Mouse (Mus musculus) intestine, embryonic 16.5 days (tissue): ENCODE results near the gene Tango6. TPM values are rescaled to one million over a fixed set of nuclear protein-coding genes. Genes with fewer than 3 reads are reported as not detected.

ENCODE experiments used
- ATAC-seq: fragments of 200-750 bp; cut with Nextera tagmentation; 2 replicates; pipeline ENCODE4 v1.8.0; 2017; ENCODE audit warnings: moderate TSS enrichment, moderate library complexity
- H3K27ac ChIP-seq: fragments of 300-500 bp; sonication (generic); 2 replicates; pipeline ENCODE4 v1.5.1; 2014; ENCODE audit warnings: mild to moderate bottlenecking, low read length
- H3K27me3 ChIP-seq: fragments of 300-500 bp; sonication (generic); replicated peaks from 2 replicates; pipeline ENCODE4 v1.6.1; 2014; ENCODE audit warnings: low read length, control low read depth, mixed read lengths; ENCODE audit not compliant: control insufficient read depth, insufficient read depth
- H3K36me3 ChIP-seq: fragments of 300-500 bp; sonication (generic); 2 replicates; pipeline ENCODE4 v1.6.1; 2014; ENCODE audit warnings: low read length, control low read depth; ENCODE audit not compliant: control insufficient read depth, insufficient read depth
- H3K4me1 ChIP-seq: fragments of 300-500 bp; sonication (generic); 2 replicates; pipeline ENCODE4 v1.6.1; 2014; ENCODE audit warnings: low read length, control low read depth, mixed read lengths; ENCODE audit not compliant: control insufficient read depth, insufficient read depth
- H3K4me2 ChIP-seq: fragments of 300-500 bp; sonication (generic); 2 replicates; pipeline ENCODE4 v1.6.1; 2014; ENCODE audit warnings: low read depth, low read length, control low read depth
- H3K4me3 ChIP-seq: fragments of 300-500 bp; sonication (generic); 2 replicates; pipeline ENCODE4 v1.5.1; 2014; ENCODE audit warnings: mild to moderate bottlenecking, low read length
- H3K9ac ChIP-seq: fragments of 300-500 bp; sonication (generic); 2 replicates; pipeline ENCODE4 v1.6.1; 2014; ENCODE audit warnings: low read depth, low read length
- H3K9me3 ChIP-seq: fragments of 300-500 bp; sonication (generic); 2 replicates; pipeline ENCODE4 v1.6.1; 2016; ENCODE audit warnings: low read length, control low read depth; ENCODE audit not compliant: control insufficient read depth
- WGBS: fragments of 180-500 bp; shearing (Covaris S2); extraction: QIAGEN DNeasy Blood & Tissue Kit; methylation state at CpG from one replicate; pipeline ENCODE4 v1.1.7; 2014; 5-methylcytosine and 5-hydroxymethylcytosine counted together
- polyA plus RNA-seq: library from polyadenylated mRNA; unstranded; fragments of >200 nt; fragmentation: Nextera tagmentation; extraction: Ambion mirVana; gene quantifications from 2 replicates; pipeline ENCODE4 v1.2.1, GENCODE M21; 2015

Gene Tango6
- polyA plus RNA-seq, 1 experiment from 2014 or later, result 7.4 TPM

DNA sequence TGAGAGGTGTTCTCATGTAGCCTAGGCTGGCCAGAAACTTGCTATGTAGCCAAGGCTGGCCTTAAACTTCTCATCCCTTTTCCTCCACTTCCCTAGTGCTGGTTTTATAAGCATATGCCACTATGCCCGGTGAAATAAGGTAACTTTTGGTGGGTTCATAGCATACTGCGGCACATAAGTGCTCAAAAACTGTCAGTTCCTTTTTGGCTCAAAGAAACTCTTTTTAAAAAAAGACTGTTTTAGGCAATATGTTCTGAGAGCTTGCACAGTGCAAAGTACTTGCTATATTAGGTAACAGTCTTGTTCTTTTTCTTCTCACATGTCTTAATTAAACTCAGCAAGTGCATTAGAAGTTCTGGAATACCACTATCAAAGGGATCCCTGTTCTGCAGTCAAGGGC lies 27.1 kb downstream of the Tango6 start:
- H3K36me3 ChIP-seq, result no peaks in the 10 kb centered on the region
- no peaks in the 10 kb centered on the region for H3K9me3 ChIP-seq
- no peak overlapping the region for H3K4me2 ChIP-seq
- no peaks in the 10 kb centered on the region for H3K4me1 ChIP-seq
- no peak for ATAC-seq
- H3K27ac ChIP-seq, result no peak overlapping the region
- no peak overlapping the region for H3K4me3 ChIP-seq
- H3K9ac ChIP-seq, result no peak overlapping the region
- H3K27me3 ChIP-seq, result no peaks in the 10 kb centered on the region
- WGBS, result 92% methylated on average over 2 of the region's 2 CpGs

DNA sequence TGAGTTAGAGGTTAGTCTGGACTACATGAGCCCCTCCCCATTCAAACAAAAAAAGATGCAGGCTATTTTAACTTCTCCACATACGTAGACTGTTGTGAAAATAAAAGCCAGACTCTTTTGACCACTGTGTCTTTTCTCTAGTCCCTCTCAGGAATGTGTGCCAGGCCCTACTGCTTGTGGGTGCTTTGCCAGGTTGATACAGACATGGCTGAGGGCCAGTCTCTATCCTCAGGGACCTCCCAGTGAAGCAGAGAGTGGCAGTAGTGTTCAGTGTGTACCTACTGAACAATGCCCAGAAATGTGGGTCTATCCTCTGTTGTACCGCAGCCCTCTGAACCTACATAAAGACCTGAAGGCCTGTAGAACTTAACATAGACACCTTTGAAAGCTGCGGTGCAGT lies 29.6 kb downstream of the Tango6 start:
- H3K9ac ChIP-seq, result no peak overlapping the region
- no peaks in the 10 kb centered on the region for H3K36me3 ChIP-seq
- H3K4me2 ChIP-seq, result no peak overlapping the region
- H3K27ac ChIP-seq, result no peak overlapping the region
- no peak for ATAC-seq
- no peaks in the 10 kb centered on the region for H3K27me3 ChIP-seq
- 85% methylated on average over 3 of the region's 3 CpGs for WGBS
- no peaks in the 10 kb centered on the region for H3K9me3 ChIP-seq
- no peaks in the 10 kb centered on the region for H3K4me1 ChIP-seq
- no peak overlapping the region for H3K4me3 ChIP-seq

DNA sequence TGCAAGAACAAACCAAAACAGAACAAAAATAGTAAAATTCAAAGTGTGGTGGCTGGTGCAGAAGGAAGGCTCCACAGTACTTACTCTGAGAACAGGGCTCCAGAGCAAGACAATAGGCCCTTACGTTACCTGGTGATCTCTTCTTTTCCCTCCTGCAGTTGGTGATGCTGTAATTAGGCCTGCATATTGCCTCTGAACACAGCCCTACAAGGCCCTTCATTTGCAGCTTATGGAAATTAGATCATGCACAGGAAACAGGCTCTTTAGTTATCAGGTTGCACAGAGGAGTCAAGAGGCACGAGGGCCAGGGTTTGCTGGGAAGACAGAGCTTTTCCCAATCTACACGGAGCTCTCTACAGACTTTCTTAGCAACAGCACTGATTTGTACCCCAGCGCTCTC lies 31.4 kb downstream of the Tango6 start:
- no peak overlapping the region for H3K4me2 ChIP-seq
- no peak overlapping the region for H3K4me3 ChIP-seq
- H3K27me3 ChIP-seq, result no peaks in the 10 kb centered on the region
- no peaks in the 10 kb centered on the region for H3K9me3 ChIP-seq
- H3K27ac ChIP-seq, result no peak overlapping the region
- 76% methylated on average over 4 of the region's 4 CpGs for WGBS
- no peak for ATAC-seq
- peaks cover 6% of the 10 kb centered on the region for H3K4me1 ChIP-seq
- no peak overlapping the region for H3K9ac ChIP-seq
- no peaks in the 10 kb centered on the region for H3K36me3 ChIP-seq

DNA sequence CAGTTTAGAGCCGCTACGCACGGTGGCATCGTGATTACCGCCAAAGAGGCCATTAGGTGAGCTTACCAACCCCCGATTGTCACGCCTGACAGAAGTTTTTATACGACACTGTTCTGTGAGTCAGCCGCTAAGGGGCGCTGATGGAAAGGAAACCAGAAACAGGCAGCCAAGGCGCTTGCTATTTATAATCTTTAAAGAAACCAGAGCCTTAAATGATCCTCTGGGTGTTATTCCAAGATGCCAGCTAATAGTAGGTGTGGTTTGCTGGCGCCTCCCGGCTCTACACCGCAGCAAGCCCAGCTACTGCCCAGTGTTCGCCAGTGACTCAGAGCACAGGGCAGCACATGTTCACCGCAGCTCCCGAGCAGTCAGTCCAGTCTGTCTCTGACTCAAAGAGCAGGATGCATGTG lies 35.2 kb downstream of the Tango6 start:
- Histone ChIP-seq H3K4me3 (no peak overlapping the region), H3K9me3 (no peaks in the 10 kb centered on the region), H3K27me3 (no peaks in the 10 kb centered on the region), H3K27ac (no peak overlapping the region), H3K36me3 (no peaks in the 10 kb centered on the region), H3K4me1 (peaks cover 6% of the 10 kb centered on the region), H3K4me2 (0 out of 2 replicates have a peak overlapping the region, but pooled peaks have one; percentile 26), H3K9ac (peak overlapping the region; percentile 38)
- WGBS, result 17% methylated on average over 17 of the region's 17 CpGs
- peak; percentile 89 for ATAC-seq

DNA sequence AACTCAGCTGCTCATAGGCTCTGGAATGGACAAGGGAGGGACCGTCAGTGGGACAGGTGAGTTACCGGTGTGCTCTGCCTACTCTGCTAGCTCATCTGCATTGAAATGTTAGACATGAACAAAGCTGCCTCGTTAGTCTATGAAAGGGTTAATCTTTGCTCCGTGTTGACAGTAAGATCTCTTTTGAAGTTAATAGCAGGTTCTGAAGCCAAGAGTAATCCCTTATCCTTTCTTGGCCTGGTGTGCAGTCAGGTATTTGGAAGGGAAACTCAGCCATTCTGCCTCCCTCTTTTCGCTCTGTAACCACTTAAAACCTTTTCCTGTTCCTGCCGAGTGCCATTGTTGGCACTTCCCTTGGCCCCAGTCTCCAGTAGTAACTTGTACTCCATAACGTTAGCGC lies 38.1 kb downstream of the Tango6 start:
- no peak overlapping the region for H3K9ac ChIP-seq
- no peak overlapping the region for H3K4me2 ChIP-seq
- ATAC-seq, result no peak
- peaks cover 3% of the 10 kb centered on the region; the same call in 1 of the 2 replicates for H3K36me3 ChIP-seq
- WGBS, result 58% methylated on average over 8 of the region's 8 CpGs
- H3K9me3 ChIP-seq, result no peaks in the 10 kb centered on the region
- H3K4me3 ChIP-seq, result no peak overlapping the region
- H3K27me3 ChIP-seq, result no peaks in the 10 kb centered on the region
- H3K27ac ChIP-seq, result no peak overlapping the region
- peaks cover 6% of the 10 kb centered on the region for H3K4me1 ChIP-seq

DNA sequence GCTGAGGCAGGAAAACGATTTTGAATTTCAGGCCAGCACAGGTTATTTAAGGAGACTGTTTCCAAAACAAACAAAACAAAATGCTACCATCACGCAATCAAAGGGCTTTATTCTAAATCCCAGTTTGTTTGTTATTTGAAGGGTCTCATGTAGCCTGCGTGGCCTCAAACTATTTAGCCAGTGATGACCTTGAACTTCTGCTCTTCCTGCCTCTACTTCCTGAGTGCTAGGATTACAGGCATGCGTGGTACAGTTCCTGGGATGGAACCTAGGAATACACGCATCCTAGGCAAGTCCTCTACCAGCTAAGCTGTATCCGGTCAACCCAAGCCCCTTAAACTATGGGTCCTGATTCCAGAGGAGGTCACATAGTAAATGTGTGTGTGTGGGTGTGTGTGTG lies 39.6 kb downstream of the Tango6 start:
- no peak for ATAC-seq
- Histone ChIP-seq H3K9me3 (no peaks in the 10 kb centered on the region), H3K4me2 (no peak overlapping the region), H3K27me3 (no peaks in the 10 kb centered on the region), H3K4me1 (peaks cover 6% of the 10 kb centered on the region), H3K9ac (no peak overlapping the region), H3K27ac (no peak overlapping the region), H3K4me3 (no peak overlapping the region), H3K36me3 (peaks cover 8% of the 10 kb centered on the region)
- WGBS, result 69% methylated on average over 6 of the region's 6 CpGs

DNA sequence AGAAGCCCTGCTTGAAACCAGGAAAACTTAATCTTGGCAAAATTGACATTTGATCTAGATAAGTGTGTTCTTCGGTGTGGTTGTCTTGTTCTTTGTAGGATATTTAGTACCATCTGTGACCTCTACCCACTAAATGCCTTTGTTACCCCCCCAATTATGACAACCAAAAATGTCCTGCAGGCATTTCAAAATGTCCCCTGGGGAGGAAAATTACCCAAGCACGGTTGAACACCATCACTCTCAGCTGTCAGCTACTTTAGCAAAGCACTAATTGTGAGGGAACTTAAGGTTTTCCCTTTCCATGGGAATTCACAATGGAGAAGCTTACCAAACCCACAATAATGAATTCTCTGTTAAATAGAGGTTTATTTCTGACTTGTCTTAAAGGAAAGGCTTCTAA lies 41.1 kb downstream of the Tango6 start:
- peaks cover 8% of the 10 kb centered on the region for H3K36me3 ChIP-seq
- 62% methylated on average over 2 of the region's 2 CpGs for WGBS
- H3K27ac ChIP-seq, result no peak overlapping the region
- no peak for ATAC-seq
- no peaks in the 10 kb centered on the region for H3K9me3 ChIP-seq
- no peaks in the 10 kb centered on the region for H3K27me3 ChIP-seq
- no peak overlapping the region for H3K4me3 ChIP-seq
- H3K9ac ChIP-seq, result no peak overlapping the region
- H3K4me1 ChIP-seq, result no peaks in the 10 kb centered on the region
- H3K4me2 ChIP-seq, result no peak overlapping the region

DNA sequence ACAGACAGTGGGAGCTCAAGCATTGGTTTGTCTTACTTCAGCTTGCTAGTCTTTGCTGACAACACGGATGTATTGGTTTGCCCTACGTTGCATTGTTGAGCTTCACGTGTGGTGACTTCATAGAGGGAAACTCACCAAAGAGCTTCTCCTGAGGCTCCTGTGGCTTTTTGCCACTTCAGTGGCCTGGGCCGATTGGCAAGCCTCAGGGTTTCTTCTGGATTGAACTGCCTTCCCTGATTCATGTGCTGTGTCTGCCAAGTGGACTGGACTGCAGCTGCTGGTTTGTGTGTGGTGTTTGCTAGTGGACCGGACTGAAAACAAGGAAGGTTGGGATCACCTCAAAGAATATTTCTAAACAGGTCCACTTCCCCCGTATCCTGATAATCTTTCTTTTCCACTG lies 43.7 kb downstream of the Tango6 start:
- WGBS, result 82% methylated on average over 6 of the region's 6 CpGs
- H3K36me3 ChIP-seq, result peaks cover 8% of the 10 kb centered on the region
- H3K4me2 ChIP-seq, result no peak overlapping the region
- no peak overlapping the region for H3K9ac ChIP-seq
- H3K27ac ChIP-seq, result no peak overlapping the region
- no peak overlapping the region for H3K4me3 ChIP-seq
- H3K27me3 ChIP-seq, result no peaks in the 10 kb centered on the region
- no peaks in the 10 kb centered on the region for H3K4me1 ChIP-seq
- H3K9me3 ChIP-seq, result no peaks in the 10 kb centered on the region
- no peak for ATAC-seq

DNA sequence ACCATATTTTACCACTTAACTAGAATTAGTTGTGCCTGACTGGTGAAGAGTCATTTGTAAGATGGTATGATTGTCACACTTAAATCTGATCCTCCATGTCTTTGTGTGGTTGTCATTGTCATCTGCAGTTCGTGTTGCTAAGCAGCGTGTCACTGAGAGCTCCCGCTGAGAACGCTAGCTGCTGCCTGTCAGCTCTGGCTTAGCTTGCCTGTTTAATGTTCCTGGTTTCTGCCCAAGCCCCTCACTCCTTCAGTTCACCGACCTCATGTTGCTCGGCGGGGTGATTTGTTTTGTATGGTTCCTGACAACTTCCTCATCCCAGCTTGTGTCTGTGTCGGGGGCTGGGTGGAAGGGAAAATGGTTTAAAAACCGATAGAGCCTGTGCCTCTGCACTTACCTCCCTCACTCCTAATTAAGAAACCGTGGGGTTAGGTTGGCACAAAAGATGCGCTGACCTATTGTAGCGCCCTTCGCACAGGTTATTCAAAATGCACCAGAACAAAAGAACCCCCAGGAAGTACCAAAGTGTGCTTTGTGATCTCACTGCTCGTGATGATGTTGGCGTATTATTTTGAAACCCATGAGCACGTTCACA lies 44.5 kb downstream of the Tango6 start:
- no peaks in the 10 kb centered on the region for H3K27me3 ChIP-seq
- WGBS, result 41% methylated on average over 16 of the region's 16 CpGs

DNA sequence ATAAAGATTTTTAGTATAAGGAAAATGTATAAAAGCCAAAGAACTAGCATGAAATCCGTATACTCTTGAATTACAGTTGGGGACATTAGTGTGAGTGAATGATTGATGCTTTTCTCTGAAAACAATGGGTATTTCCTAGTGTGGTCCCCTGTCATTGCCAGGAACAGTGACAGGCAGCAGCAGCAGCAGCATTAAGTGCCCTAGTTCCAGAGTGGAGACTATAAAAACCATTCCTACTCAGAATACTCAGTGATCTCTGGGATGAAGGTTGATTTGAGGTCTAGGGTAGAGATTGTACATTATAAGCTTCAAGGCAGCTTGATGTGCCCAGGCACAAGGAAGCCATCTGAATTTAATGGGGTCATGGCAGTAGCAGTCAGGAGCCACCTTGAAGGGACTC lies 45.0 kb downstream of the Tango6 start:
- no peak overlapping the region for H3K4me2 ChIP-seq
- H3K27me3 ChIP-seq, result no peaks in the 10 kb centered on the region
- 59% methylated on average over 1 of the region's 1 CpGs for WGBS
- H3K9ac ChIP-seq, result no peak overlapping the region
- peaks cover 8% of the 10 kb centered on the region for H3K36me3 ChIP-seq
- H3K4me3 ChIP-seq, result no peak overlapping the region
- no peak for ATAC-seq
- no peak overlapping the region for H3K27ac ChIP-seq
- H3K9me3 ChIP-seq, result no peaks in the 10 kb centered on the region
- no peaks in the 10 kb centered on the region for H3K4me1 ChIP-seq

More for the DNA sequence above, 44.5 kb downstream of the Tango6 start:
- no peak overlapping the region for H3K4me2 ChIP-seq
- H3K4me1 ChIP-seq, result no peaks in the 10 kb centered on the region
- peaks cover 8% of the 10 kb centered on the region for H3K36me3 ChIP-seq
- H3K4me3 ChIP-seq, result no peak overlapping the region
- no peak overlapping the region for H3K27ac ChIP-seq
- no peaks in the 10 kb centered on the region for H3K9me3 ChIP-seq
- ATAC-seq, result no peak
- H3K9ac ChIP-seq, result no peak overlapping the region
